Comparison of ENCODE assay signal across 22 mouse cellular contexts in the genomic region with DNA sequence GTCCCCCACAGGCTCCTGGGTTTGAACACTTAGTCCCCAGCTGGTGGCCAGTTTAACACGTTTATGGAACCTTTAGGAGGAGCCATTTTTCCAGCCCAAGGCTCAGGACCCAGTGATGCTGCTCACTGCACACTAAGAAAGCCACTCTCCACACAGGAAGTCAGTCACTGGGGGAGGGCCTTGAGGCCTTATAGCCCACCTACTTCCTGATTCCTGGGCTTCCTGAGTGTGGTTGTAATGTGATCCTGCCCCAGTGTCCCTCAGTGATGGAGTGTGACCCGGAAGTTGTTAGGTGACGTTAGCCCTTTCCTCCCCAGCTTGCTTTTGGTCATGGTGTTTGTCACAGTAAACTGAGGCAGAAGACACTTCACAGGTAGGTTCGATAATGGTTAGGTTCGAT. TPM values are rescaled to one million over a fixed set of nuclear protein-coding genes. Genes with fewer than 3 reads are reported as not detected.
DNase-seq lines count a peak whose midpoint lies in the region; ATAC-seq and TF ChIP-seq lines count a peak whose summit lies in the region.
"Had no signal": no experiment of that assay in that cellular context is flagged by ENCODE, and none has a peak within 500 bp of the region (broad histone marks: within the 10 kb centered on the region; RNA-seq: fewer than 3 reads in every experiment).

No protein-coding gene starts in this region.

- no peak for TF ChIP-seq POLR2A in MEL (IDR thresholded peaks at IDR 0.05; ENCODE audit: control insufficient read depth in 1 of 2, insufficient read depth in 1 of 2, low read depth in 1 of 2, low read length in 2 of 2, poor library complexity in 1 of 2)

- no peak for TF ChIP-seq RAD21 in MEL (IDR thresholded peaks at IDR 0.05; ENCODE audit: low read depth, low read length)

- TF ChIP-seq CTCF in MEL (IDR thresholded peaks at IDR 0.05 in 2 of 3, conservative IDR thresholded peaks at IDR 0.05 in 1 of 3; ENCODE audit: control insufficient read depth in 1 of 3, insufficient read depth in 1 of 3, low read depth in 2 of 3, low read length in 3 of 3, poor library complexity in 1 of 3, severe bottlenecking in 1 of 3): no peak

- H3K79me2 ChIP-seq in MEL (ENCODE audit: control insufficient read depth, insufficient read depth, low read length, poor library complexity): peaks cover 21% of the 10 kb centered on the region

- 0 out of 2 replicates have a peak overlapping the region, but pooled peaks have one; percentile 4 for H3K27ac ChIP-seq in liver, embryonic 15.5 days (replicated peaks)
- H3K27ac ChIP-seq in liver, embryonic 11.5 days (ENCODE audit: low read depth, low read length): no peak overlapping the region
- no peak overlapping the region for H3K27ac ChIP-seq in MEL (ENCODE audit: control insufficient read depth, low read depth, low read length)
- no peak overlapping the region for H3K27ac ChIP-seq in forebrain, embryonic 10.5 days
- H3K27ac ChIP-seq: embryonic facial prominence, embryonic 10.5 days; embryonic facial prominence, embryonic 12.5 days; forebrain, embryonic 12.5 days had no signal

- H3K4me3 ChIP-seq in liver, embryonic 15.5 days (replicated peaks): no peak overlapping the region
- no peak overlapping the region for H3K4me3 ChIP-seq in liver, embryonic 11.5 days (ENCODE audit: low read depth, low read length)
- no peak overlapping the region for H3K4me3 ChIP-seq in MEL (ENCODE audit: control insufficient read depth in 1 of 2, insufficient read depth in 1 of 2, low read depth in 2 of 2, low read length in 2 of 2)
- no peak overlapping the region for H3K4me3 ChIP-seq in forebrain, embryonic 10.5 days
- H3K4me3 ChIP-seq: embryonic facial prominence, embryonic 10.5 days; embryonic facial prominence, embryonic 12.5 days; forebrain, embryonic 12.5 days had no signal

- no peak for DNase-seq in liver, embryonic 11.5 days (ENCODE audit: low spot score)
- DNase-seq in MEL (ENCODE audit: low read depth, low spot score): no peak
- no peak for DNase-seq in left cerebral cortex, adult 11 months (ENCODE audit: low spot score)
- no peak for DNase-seq in forebrain, embryonic 10.5 days (ENCODE audit: extremely low spot score, low spot score)
- DNase-seq: adrenal gland, adult 8-10 months; adrenal gland, postnatal 14 days; adrenal gland, postnatal 36 days; B cell, adult 2 months; cerebellum, adult 11-12 months; cerebellum, adult 2 months; cerebellum, adult 9-10 months; cerebellum, postnatal 10 days; cerebellum, postnatal 25 days had no signal

- peaks cover 83% of the 10 kb centered on the region for H3K36me3 ChIP-seq in liver, embryonic 15.5 days (replicated peaks)
- peaks cover 32% of the 10 kb centered on the region for H3K36me3 ChIP-seq in liver, embryonic 11.5 days (ENCODE audit: control insufficient read depth, insufficient read depth, low read length)
- H3K36me3 ChIP-seq in MEL (ENCODE audit: control insufficient read depth in 1 of 2, insufficient read depth in 2 of 2, low read length in 2 of 2): peaks cover 11 to 22% of the 10 kb centered on the region in 2 experiments
- peaks cover 68% of the 10 kb centered on the region for H3K36me3 ChIP-seq in forebrain, embryonic 10.5 days (replicated peaks)

- no peak overlapping the region for H3K4me2 ChIP-seq in liver, embryonic 15.5 days
- H3K4me2 ChIP-seq in liver, embryonic 11.5 days: no peak overlapping the region
- H3K4me2 ChIP-seq: embryonic facial prominence, embryonic 12.5 days; forebrain, embryonic 12.5 days had no signal

- no peaks in the 10 kb centered on the region for H3K27me3 ChIP-seq in liver, embryonic 15.5 days
- no peaks in the 10 kb centered on the region for H3K27me3 ChIP-seq in liver, embryonic 11.5 days (replicated peaks; ENCODE audit: control insufficient read depth, insufficient read depth, low read length)
- no peaks in the 10 kb centered on the region for H3K27me3 ChIP-seq in MEL (ENCODE audit: control insufficient read depth in 1 of 2, insufficient read depth in 2 of 2, low read length in 2 of 2)
- H3K27me3 ChIP-seq in forebrain, embryonic 10.5 days (ENCODE audit: poor library complexity, severe bottlenecking): no peaks in the 10 kb centered on the region
- H3K27me3 ChIP-seq: CH12.LX; embryonic facial prominence, embryonic 12.5 days; forebrain, embryonic 12.5 days had no signal

- H3K9ac ChIP-seq in liver, embryonic 15.5 days: no peak overlapping the region
- H3K9ac ChIP-seq in liver, embryonic 11.5 days (ENCODE audit: low read depth, low read length): no peak overlapping the region
- H3K9ac ChIP-seq in MEL (ENCODE audit: control insufficient read depth, low read depth, low read length, poor library complexity, severe bottlenecking): no peak overlapping the region
- H3K9ac ChIP-seq: embryonic facial prominence, embryonic 12.5 days; forebrain, embryonic 12.5 days had no signal

- H3K4me1 ChIP-seq in liver, embryonic 15.5 days (replicated peaks): peaks cover 52% of the 10 kb centered on the region
- H3K4me1 ChIP-seq in liver, embryonic 11.5 days (replicated peaks; ENCODE audit: control insufficient read depth, insufficient read depth, low read length): peaks cover 28% of the 10 kb centered on the region
- peaks cover 11 to 21% of the 10 kb centered on the region in 2 experiments for H3K4me1 ChIP-seq in MEL (ENCODE audit: control insufficient read depth in 1 of 2, insufficient read depth in 2 of 2, low read length in 2 of 2)
- H3K4me1 ChIP-seq in forebrain, embryonic 10.5 days: peaks cover 20% of the 10 kb centered on the region

- 82% methylated on average over 5 of the region's 5 CpGs for WGBS in liver, embryonic 15.5 days (ENCODE audit: insufficient replicate concordance)
- 85% methylated on average over 5 of the region's 5 CpGs for WGBS in liver, embryonic 11.5 days
- WGBS in forebrain, embryonic 10.5 days: 89% methylated on average over 5 of the region's 5 CpGs

- no peak for ATAC-seq in liver, embryonic 15.5 days (ENCODE audit: insufficient read depth)
- no peak for ATAC-seq in liver, embryonic 11.5 days (replicated peaks; ENCODE audit: low FRiP score)
- ATAC-seq: activated CD4-positive, CD25-positive, alpha-beta regulatory T cell, adult 4 months; CD4-positive, CD25-positive, alpha-beta regulatory T cell, adult 4 months; forebrain, embryonic 14.5 days; forebrain, embryonic 16.5 days had no signal

- H3K9me3 ChIP-seq in liver, embryonic 15.5 days (replicated peaks): no peaks in the 10 kb centered on the region
- no peaks in the 10 kb centered on the region; the same call in 1 of the 2 replicates for H3K9me3 ChIP-seq in liver, embryonic 11.5 days (ENCODE audit: control insufficient read depth, low read length)
- H3K9me3 ChIP-seq in MEL (replicated peaks; ENCODE audit: insufficient read depth, low read length): no peaks in the 10 kb centered on the region
- H3K9me3 ChIP-seq in forebrain, embryonic 10.5 days: peaks cover 12% of the 10 kb centered on the region; the same call in 1 of the 2 replicates

- TF ChIP-seq EP300 in MEL (IDR thresholded peaks at IDR 0.05; ENCODE audit: low read depth in 1 of 2, low read length in 2 of 2): no peak

TF ChIP-seq in MEL, 35 proteins besides CTCF, POLR2A, EP300 and RAD21:
- TF ChIP-seq HCFC1 (IDR thresholded peaks at IDR 0.05; ENCODE audit: low read depth, low read length) (peak; percentile 49; the same call in 1 of the 2 replicates), POLR2AphosphoS5 (IDR thresholded peaks at IDR 0.05; ENCODE audit: borderline replicate concordance, low read depth, low read length) (0 out of 2 replicates have a peak, but pooled peaks have one; percentile 39), KAT2A (conservative IDR thresholded peaks at IDR 0.05; ENCODE audit: low read depth, low read length) (no peak), JUND (IDR thresholded peaks at IDR 0.05; ENCODE audit: low read depth, low read length) (no peak)

RNA-seq across cellular contexts. Expression of a gene that starts 10.6 kb away (rescaled TPM):
- 496 and 514 TPM in 2 replicates for polyA plus RNA-seq in liver, embryonic 15.5 days (2015; fragmentation: Nextera tagmentation; extraction: Ambion mirVana)
- 610 and 611 TPM in 2 replicates for polyA plus RNA-seq in liver, embryonic 11.5 days (2014; fragmentation: Nextera tagmentation; extraction: Ambion mirVana)
- 95.8 and 108 TPM in 2 replicates for total RNA-seq in MEL (2012; rRNA removed)
- polyA plus RNA-seq in MEL (2012; ENCODE audit: insufficient read depth in 1 of 2, insufficient read length in 2 of 2, low read depth in 1 of 2, low replicate concordance in 2 of 2, missing spikeins in 1 of 2): 100 to 1,000 TPM in 1 of 2 experiments, not detected in 1; 291 TPM
- 234 and 235 TPM in 2 replicates for polyA plus RNA-seq in forebrain, embryonic 10.5 days (2016; fragmentation: Nextera tagmentation; extraction: Ambion mirVana)

RNA-seq across cellular contexts. Expression of a gene that starts 33.5 kb away (rescaled TPM):
- polyA plus RNA-seq in liver, embryonic 15.5 days (2015; fragmentation: Nextera tagmentation; extraction: Ambion mirVana): 2.9 and 3.0 TPM in 2 replicates
- polyA plus RNA-seq in liver, embryonic 11.5 days (2014; fragmentation: Nextera tagmentation; extraction: Ambion mirVana): 1.4 and 1.8 TPM in 2 replicates
- 4.9 and 7.9 TPM in 2 replicates for total RNA-seq in MEL (2012; rRNA removed)
- 10 to 100 TPM in 1 of 2 experiments, not detected in 1; 10.7 TPM for polyA plus RNA-seq in MEL (2012; ENCODE audit: insufficient read depth in 1 of 2, insufficient read length in 2 of 2, low read depth in 1 of 2, low replicate concordance in 2 of 2, missing spikeins in 1 of 2)
- polyA plus RNA-seq in forebrain, embryonic 10.5 days (2016; fragmentation: Nextera tagmentation; extraction: Ambion mirVana): 0.10 and 0.27 TPM in 2 replicates
